Mouse (Mus musculus): Measurements from ENCODE around the gene Gm49405. TPM values are rescaled to one million over a fixed set of nuclear protein-coding genes. Genes with fewer than 3 reads are reported as not detected.
"Not testable (repeated sequence)": the region's sequence is repeated elsewhere in the genome, so short reads cannot be mapped to it uniquely, and the experiment has no call there.

The Gm49405 gene
- polyA plus RNA-seq, 1 experiment, result 1.4 TPM

DNA sequence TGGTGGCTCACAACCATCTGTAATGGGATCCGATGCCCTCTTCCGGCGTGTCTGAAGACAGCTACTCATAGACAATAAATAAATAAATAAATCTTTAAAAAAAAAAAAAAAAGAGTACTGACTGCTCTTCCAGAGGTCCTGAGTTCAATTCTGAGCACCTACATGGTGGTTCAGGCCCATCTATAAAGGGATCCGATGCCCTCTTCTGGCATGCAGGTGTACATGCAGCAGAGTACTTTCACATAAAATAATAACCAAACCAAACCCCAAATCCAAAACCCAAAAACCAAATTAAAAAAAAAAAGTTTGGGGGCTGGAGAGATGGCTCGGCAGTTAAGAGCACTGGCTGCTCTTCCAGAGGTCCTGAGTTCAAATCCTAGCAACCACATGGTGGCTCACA, 48.6 kb downstream of the Gm49405 start:
- not testable (repeated sequence) for DNase-seq (ENCODE audit: low read depth)

DNA sequence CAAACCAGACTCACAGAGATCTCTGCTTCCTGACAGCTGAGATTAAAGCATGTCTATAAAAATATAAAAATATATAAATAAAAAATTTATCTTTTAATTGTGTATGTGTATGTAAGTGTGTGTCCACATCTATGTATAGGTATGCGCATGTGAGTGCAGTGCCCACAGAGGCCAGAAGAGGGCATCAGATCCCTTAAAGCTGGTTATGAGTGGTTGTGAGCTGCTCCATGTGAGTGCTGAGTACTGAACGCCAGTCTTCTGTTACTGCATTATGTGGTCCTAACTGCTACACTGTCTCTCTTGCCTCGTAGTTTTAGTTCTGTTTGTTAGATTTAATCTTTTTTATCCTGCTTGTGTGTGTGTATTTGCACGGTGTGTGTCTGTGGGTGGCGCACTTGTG, 50.6 kb downstream of the Gm49405 start:
- DNase-seq (ENCODE audit: low read depth), result no peak

DNA sequence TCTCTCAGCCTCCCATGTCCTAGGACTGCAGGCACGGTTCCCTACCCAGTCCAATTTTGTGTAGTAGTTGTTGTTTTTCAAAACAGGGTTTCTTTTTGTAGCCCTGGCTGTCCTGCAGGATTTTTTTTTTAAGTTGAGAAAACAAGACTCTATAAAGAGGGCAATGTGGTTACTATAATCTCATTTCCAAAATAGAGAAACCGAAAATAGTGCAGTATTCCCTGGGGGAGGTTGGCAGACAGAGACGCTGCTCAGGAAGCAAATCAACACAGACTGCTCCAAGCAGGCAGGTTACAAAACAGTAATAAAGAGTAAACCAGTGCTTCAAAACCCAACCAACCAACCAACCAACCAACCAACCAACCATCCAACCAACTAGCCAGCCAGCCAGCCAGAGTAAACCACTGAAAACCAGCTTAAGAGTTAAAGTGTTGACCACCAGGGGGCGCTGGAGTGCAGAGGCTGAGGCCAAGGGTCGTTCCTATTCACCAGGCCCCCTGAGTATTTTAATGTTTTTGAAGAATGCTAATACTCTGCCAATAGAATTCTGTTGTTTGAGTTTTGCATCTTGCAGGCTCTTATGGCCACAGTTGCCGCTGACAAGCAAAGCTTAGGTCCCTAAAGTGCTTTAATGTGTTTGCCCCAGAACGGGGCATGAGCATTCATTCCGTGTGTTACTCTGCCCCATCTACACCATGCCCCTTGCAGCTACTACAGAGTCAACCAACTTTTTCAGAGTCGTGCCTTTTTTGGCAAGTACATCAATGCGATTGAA, 51.5 kb downstream of the Gm49405 start:
- no peak for DNase-seq (ENCODE audit: low read depth)

DNA sequence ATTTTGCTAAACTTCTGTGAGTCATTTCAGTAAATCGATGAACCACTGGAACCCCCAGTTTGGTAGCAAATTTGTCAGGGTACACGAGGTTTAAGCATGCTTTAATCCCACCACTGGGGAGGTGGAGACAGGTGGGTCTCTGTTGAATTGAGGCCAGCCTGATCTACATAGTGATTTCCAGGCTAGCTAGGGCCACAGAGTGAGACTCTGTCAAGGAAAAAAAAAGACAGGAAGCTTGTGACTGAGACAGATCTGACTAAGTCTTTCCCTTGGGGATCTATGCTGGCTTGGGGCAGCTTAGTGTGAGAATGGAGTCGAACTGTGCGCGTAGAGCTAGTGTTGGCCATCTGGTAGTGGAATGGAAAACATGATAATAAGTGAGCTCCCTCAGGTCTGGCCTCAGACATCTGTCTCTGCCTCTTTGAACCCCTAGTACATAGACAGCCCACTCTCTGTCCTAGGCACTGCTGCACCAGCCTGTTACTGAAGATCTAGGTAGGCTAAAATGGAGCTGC, 52.1 kb downstream of the Gm49405 start:
- no peak for DNase-seq (ENCODE audit: low read depth)

DNA sequence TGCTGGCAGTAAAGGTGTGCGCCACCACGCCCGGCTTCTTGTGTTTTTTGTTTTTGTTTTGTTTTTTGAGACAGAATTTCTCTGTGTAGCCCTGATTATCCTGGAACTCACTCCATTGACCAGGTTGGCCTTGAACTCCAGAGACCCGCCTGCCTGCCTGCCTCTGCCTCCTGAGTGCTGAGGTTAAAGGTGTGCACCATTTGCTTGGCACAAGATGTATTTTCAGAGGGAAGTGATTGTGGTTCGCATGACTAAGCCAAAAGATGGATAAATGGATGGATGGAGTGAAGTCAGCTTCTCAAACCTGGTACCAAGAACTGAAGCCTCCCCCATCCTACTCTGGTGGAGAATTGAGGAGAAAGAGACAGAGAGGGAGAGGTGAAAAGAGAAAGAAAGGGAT, 54.2 kb downstream of the Gm49405 start:
- DNase-seq (ENCODE audit: low read depth), result no peak

Other genes with a start within 250 kb of the Gm49405 start
- gene Kmt5b, start 233.2 kb upstream of the Gm49405 start, polyA plus RNA-seq (2012; rRNA removed), result 14.9 and 21.8 TPM in 2 replicates
- gene Chka, start 148.9 kb upstream of the Gm49405 start, polyA plus RNA-seq (2012; rRNA removed), result 53.3 and 55.9 TPM in 2 replicates
- 61.0 and 75.4 TPM in 2 replicates for gene Tcirg1, start 93.5 kb upstream of the Gm49405 start, polyA plus RNA-seq (2012; rRNA removed)
- 225 and 260 TPM in 2 replicates for gene Ndufs8, start 87.9 kb upstream of the Gm49405 start, polyA plus RNA-seq (2012; rRNA removed)
- gene Aldh3b1, start 70.8 kb upstream of the Gm49405 start, polyA plus RNA-seq (2012; rRNA removed), result 9.2 and 12.7 TPM in 2 replicates
- 93.7 TPM in 2 replicates for gene Unc93b1, start 65.4 kb upstream of the Gm49405 start, polyA plus RNA-seq (2012; rRNA removed)
- 0.51 and 0.86 TPM in 2 replicates for gene Aldh3b3, start 42.0 kb upstream of the Gm49405 start, polyA plus RNA-seq (2012; rRNA removed)
- 20.1 and 30.9 TPM in 2 replicates for gene Aldh3b2, start 28.3 kb upstream of the Gm49405 start, polyA plus RNA-seq (2012; rRNA removed)
- gene Acy3, start 14.1 kb upstream of the Gm49405 start, polyA plus RNA-seq (2012; rRNA removed), result 45.4 and 50.9 TPM in 2 replicates
- gene Tbx10, start 7.9 kb upstream of the Gm49405 start, polyA plus RNA-seq (2012; rRNA removed), result not detected in 2 replicates
- gene Nudt8, start within 50 bp of the Gm49405 start, polyA plus RNA-seq (2012; rRNA removed), result 10.2 and 19.7 TPM in 2 replicates
- 5.5 and 6.1 TPM in 2 replicates for gene Doc2g, start 2.7 kb downstream of the Gm49405 start, polyA plus RNA-seq (2012; rRNA removed)
- 152 and 165 TPM in 2 replicates for gene Ndufv1, start 12.2 kb downstream of the Gm49405 start, polyA plus RNA-seq (2012; rRNA removed)
- 787 and 813 TPM in 2 replicates for gene Gstp1, start 37.4 kb downstream of the Gm49405 start, polyA plus RNA-seq (2012; rRNA removed)
- 14.7 and 39.9 TPM in 2 replicates for gene Gstp2, start 45.4 kb downstream of the Gm49405 start, polyA plus RNA-seq (2012; rRNA removed)
- gene Gstp3, start 58.9 kb downstream of the Gm49405 start, polyA plus RNA-seq (2012; rRNA removed), result 0.93 and 3.0 TPM in 2 replicates
- gene Cabp2, start 81.0 kb downstream of the Gm49405 start, polyA plus RNA-seq (2012; rRNA removed), result not detected in 2 replicates
- 162 and 208 TPM in 2 replicates for gene Cdk2ap2, start 96.6 kb downstream of the Gm49405 start, polyA plus RNA-seq (2012; rRNA removed)
- 68.4 and 81.9 TPM in 2 replicates for gene Pitpnm1, start 99.4 kb downstream of the Gm49405 start, polyA plus RNA-seq (2012; rRNA removed)
- 99.1 and 121 TPM in 2 replicates for gene Aip, start 125.2 kb downstream of the Gm49405 start, polyA plus RNA-seq (2012; rRNA removed)
- 0.20 and 0.39 TPM in 2 replicates for gene Gpr152, start 139.2 kb downstream of the Gm49405 start, polyA plus RNA-seq (2012; rRNA removed)
- gene Cabp4, start 143.4 kb downstream of the Gm49405 start, polyA plus RNA-seq (2012; rRNA removed), result 0.15 and 0.28 TPM in 2 replicates
- gene Coro1b, start 148.0 kb downstream of the Gm49405 start, polyA plus RNA-seq (2012; rRNA removed), result 251 and 287 TPM in 2 replicates
- gene Ptprcap, start 153.0 kb downstream of the Gm49405 start, polyA plus RNA-seq (2012; rRNA removed), result 5.8 and 5.9 TPM in 2 replicates
- gene Rps6kb2, start 162.7 kb downstream of the Gm49405 start, polyA plus RNA-seq (2012; rRNA removed), result 31.1 and 32.0 TPM in 2 replicates
- gene Carns1, start 174.9 kb downstream of the Gm49405 start, polyA plus RNA-seq (2012; rRNA removed), result 8.4 and 10.0 TPM in 2 replicates
- 3.6 and 4.5 TPM in 2 replicates for gene Tbc1d10c, start 190.7 kb downstream of the Gm49405 start, polyA plus RNA-seq (2012; rRNA removed)
- gene Ppp1ca, start 191.4 kb downstream of the Gm49405 start, polyA plus RNA-seq (2012; rRNA removed), result 570 and 585 TPM in 2 replicates
- gene Rad9a, start 201.0 kb downstream of the Gm49405 start, polyA plus RNA-seq (2012; rRNA removed), result 27.3 and 31.9 TPM in 2 replicates
- gene Clcf1, start 213.6 kb downstream of the Gm49405 start, polyA plus RNA-seq (2012; rRNA removed), result 6.6 and 7.9 TPM in 2 replicates
- gene AC109138.7, start 213.7 kb downstream of the Gm49405 start, polyA plus RNA-seq (2012; rRNA removed), result 1.2 TPM in 1 of 2 replicates, not detected in the other
- gene Pold4, start 231.3 kb downstream of the Gm49405 start, polyA plus RNA-seq (2012; rRNA removed), result 111 and 164 TPM in 2 replicates

All from gonadal fat pad, adult 2 months (tissue).